Mouse (Mus musculus) erythroblast, embryonic 14.5 days (primary cell): Measurements from ENCODE around the gene Polr2l.

Source experiments
- GATA1 ChIP-seq: IDR thresholded peaks from 2 replicates; pipeline ENCODE4 v1.6.1; 2012; ENCODE audit warnings: low read length, inconsistent platforms, mixed read lengths
- TAL1 ChIP-seq: IDR thresholded peaks from 3 replicates; pipeline ENCODE4 v1.6.1; 2012; ENCODE audit warnings: low read length, inconsistent platforms, mixed read lengths

DNA sequence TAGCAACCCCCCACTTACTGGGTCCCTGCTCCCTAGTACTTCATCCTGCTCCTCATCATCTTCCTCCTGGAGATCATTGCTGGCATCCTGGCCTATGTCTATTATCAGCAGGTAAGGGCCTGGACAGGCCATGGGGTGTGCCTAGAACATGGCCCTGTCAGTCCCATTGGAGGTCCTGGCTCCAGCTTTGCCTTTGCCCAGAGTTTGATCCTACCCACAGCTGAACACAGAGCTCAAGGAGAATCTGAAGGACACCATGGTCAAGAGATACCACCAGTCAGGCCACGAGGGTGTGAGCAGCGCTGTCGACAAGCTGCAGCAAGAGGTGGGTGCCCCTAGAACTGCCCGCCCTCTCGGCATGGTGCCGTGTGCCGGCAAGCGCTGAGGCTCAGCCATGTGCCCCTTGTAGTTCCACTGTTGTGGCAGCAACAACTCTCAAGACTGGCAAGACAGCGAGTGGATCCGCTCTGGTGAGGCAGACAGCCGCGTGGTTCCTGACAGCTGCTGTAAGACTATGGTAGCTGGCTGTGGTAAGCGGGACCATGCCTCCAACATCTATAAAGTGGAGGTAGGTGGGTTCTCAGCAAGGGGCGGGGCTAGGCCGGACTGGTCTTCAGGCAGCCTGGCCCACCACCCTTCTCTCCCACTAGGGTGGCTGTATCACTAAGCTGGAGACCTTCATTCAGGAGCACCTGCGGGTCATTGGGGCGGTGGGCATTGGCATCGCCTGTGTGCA is 4.9 kb downstream of the Polr2l start:
- TF ChIP-seq GATA1 (no peak), TAL1 (no peak)
